Mouse (Mus musculus) kidney, embryonic 14.5 days (tissue): ENCODE measurements around the gene Aknad1. TPM values are rescaled to one million over a fixed set of nuclear protein-coding genes. Genes with fewer than 3 reads are reported as not detected.

Experiments used
- ATAC-seq: fragments of 200-750 bp; cut with Nextera tagmentation; 2 replicates; pipeline ENCODE4 v1.8.0; 2017; ENCODE audit warnings: moderate number of reproducible peaks, mild to moderate bottlenecking, moderate TSS enrichment, moderate library complexity; ENCODE audit not compliant: low FRiP score, low TSS enrichment
- H3K27ac ChIP-seq: fragments of 300-500 bp; sonication (generic); 2 replicates; pipeline ENCODE4 v1.5.1; 2014; ENCODE audit warnings: low read depth, mild to moderate bottlenecking, low read length, moderate library complexity, mixed read lengths
- H3K27me3 ChIP-seq: fragments of 300-500 bp; sonication (generic); 2 replicates; pipeline ENCODE4 v1.6.1; 2014; ENCODE audit warnings: mild to moderate bottlenecking, low read length; ENCODE audit not compliant: control insufficient read depth, insufficient read depth
- H3K36me3 ChIP-seq: fragments of 300-500 bp; sonication (generic); 2 replicates; pipeline ENCODE4 v1.6.1; 2014; ENCODE audit warnings: low read length, mixed read lengths; ENCODE audit not compliant: control insufficient read depth, insufficient read depth
- H3K4me1 ChIP-seq: fragments of 300-500 bp; sonication (generic); 2 replicates; pipeline ENCODE4 v1.6.1; 2014; ENCODE audit warnings: low read length, mixed read lengths; ENCODE audit not compliant: control insufficient read depth, insufficient read depth
- H3K4me2 ChIP-seq: fragments of 300-500 bp; sonication (generic); replicated peaks from 2 replicates; pipeline ENCODE4 v1.6.1; 2014; ENCODE audit warnings: low read depth, mild to moderate bottlenecking, low read length
- H3K4me3 ChIP-seq: fragments of 300-500 bp; sonication (generic); 2 replicates; pipeline ENCODE4 v1.5.1; 2014; ENCODE audit warnings: mild to moderate bottlenecking, low read length
- H3K9ac ChIP-seq: fragments of 300-500 bp; sonication (generic); 2 replicates; pipeline ENCODE4 v1.6.1; 2014; ENCODE audit warnings: low read depth, mild to moderate bottlenecking, low read length, moderate library complexity
- H3K9me3 ChIP-seq: fragments of 300-500 bp; sonication (generic); 2 replicates; pipeline ENCODE4 v1.6.1; 2016; ENCODE audit warnings: low read length; ENCODE audit not compliant: control insufficient read depth
- WGBS: fragments of 180-500 bp; shearing (Covaris S2); extraction: QIAGEN DNeasy Blood & Tissue Kit; methylation state at CpG from one replicate; pipeline ENCODE4 v1.1.7; 2014; 5-methylcytosine and 5-hydroxymethylcytosine counted together
- polyA plus RNA-seq: library from polyadenylated mRNA; unstranded; fragments of >200 nt; fragmentation: Nextera tagmentation; extraction: Ambion mirVana; gene quantifications from 2 replicates; pipeline ENCODE4 v1.2.1, GENCODE M21; 2014

Gene Aknad1
- polyA plus RNA-seq, 1 experiment from 2014 or later: not detected

DNA sequence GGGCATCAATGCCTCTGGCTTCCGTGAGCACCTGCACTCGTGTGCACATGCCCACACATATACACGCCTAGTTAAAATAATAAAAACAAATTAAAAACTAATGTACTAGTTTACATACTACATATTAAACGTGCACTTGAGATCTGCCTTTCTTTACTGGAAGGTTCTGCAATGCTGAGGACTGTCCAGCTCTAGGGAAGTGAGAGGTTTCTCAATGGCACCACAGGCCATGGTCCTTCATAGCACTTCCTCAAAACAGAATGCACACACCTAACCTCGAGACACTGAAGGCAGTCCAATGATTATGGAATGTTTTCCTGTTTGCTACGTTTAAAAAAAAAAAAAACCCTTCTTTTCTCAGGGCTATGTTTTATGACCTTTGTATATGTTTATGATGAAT is 58.3 kb downstream of the Aknad1 start:
- H3K9me3 ChIP-seq: no peaks in the 10 kb centered on the region
- 90% methylated on average over 6 of the region's 6 CpGs for WGBS
- no peak overlapping the region for H3K9ac ChIP-seq
- no peaks in the 10 kb centered on the region for H3K4me1 ChIP-seq
- H3K27ac ChIP-seq: no peak overlapping the region
- H3K4me2 ChIP-seq: no peak overlapping the region
- no peaks in the 10 kb centered on the region for H3K27me3 ChIP-seq
- H3K36me3 ChIP-seq: peaks cover 51% of the 10 kb centered on the region
- no peak for ATAC-seq
- no peak overlapping the region for H3K4me3 ChIP-seq

DNA sequence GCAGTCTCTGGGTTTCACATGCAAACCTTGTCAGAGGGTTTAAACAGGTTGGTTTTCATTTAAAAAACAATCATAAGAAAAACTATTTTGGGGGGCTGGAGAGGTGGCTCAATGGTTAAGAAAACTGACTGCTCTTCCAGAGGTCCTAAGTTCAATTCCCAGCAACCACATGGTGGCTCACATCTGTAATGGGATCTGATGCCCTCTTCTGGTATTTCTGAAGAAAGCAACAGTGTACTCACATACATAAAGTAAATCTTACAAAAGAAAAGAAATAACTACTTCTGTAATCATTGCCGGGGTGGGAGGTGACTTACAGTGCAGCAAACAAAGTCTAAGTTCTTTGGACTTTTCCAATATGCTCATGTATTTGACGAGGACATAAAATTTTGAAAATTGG is 58.9 kb downstream of the Aknad1 start:
- Histone ChIP-seq H3K27ac (no peak overlapping the region), H3K4me1 (no peaks in the 10 kb centered on the region), H3K9me3 (no peaks in the 10 kb centered on the region), H3K36me3 (peaks cover 57% of the 10 kb centered on the region), H3K4me3 (no peak overlapping the region), H3K27me3 (no peaks in the 10 kb centered on the region), H3K9ac (no peak overlapping the region), H3K4me2 (no peak overlapping the region)
- 92% methylated on average over 2 of the region's 2 CpGs for WGBS
- ATAC-seq: no peak

DNA sequence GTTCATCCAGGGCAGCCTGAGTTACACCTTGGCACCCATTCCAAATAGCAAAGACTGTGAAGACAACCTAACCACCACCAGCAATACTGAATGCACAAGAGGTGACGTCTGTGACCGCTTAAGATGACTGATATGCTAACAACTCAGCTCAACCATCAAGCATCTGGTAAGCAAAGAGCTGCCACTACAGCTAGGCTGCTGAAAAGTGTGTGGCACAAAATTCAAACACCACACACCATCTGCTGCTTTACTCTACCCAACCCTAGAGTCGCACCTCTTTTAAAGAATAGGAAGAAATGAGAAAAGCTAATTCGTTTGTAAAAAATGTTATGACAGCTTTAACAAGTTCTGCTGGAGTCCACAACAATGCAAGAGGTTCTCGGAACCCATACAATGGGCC is 66.2 kb downstream of the Aknad1 start:
- peaks cover 40% of the 10 kb centered on the region for H3K36me3 ChIP-seq
- H3K27ac ChIP-seq: no peak overlapping the region
- ATAC-seq: no peak
- 91% methylated on average over 5 of the region's 5 CpGs for WGBS
- no peaks in the 10 kb centered on the region for H3K4me1 ChIP-seq
- no peaks in the 10 kb centered on the region for H3K9me3 ChIP-seq
- no peaks in the 10 kb centered on the region for H3K27me3 ChIP-seq
- no peak overlapping the region for H3K4me2 ChIP-seq
- no peak overlapping the region for H3K4me3 ChIP-seq
- no peak overlapping the region for H3K9ac ChIP-seq

- Histone ChIP-seq H3K4me3 (no peak overlapping the region), H3K27me3 (no peaks in the 10 kb centered on the region), H3K36me3 (peaks cover 18% of the 10 kb centered on the region; the same call in 1 of the 2 replicates), H3K9me3 (no peaks in the 10 kb centered on the region), H3K27ac (no peak overlapping the region), H3K4me2 (no peak overlapping the region), H3K9ac (no peak overlapping the region), H3K4me1 (no peaks in the 10 kb centered on the region)
- WGBS: 80% methylated on average over 4 of the region's 4 CpGs
- ATAC-seq: no peak
Observed at GRCm38 (mm10) chr3:108810747-108811263, 71.3 kb downstream of the Aknad1 start.

- Histone ChIP-seq H3K4me2 (no peak overlapping the region), H3K36me3 (peaks cover 16% of the 10 kb centered on the region; the same call in 1 of the 2 replicates), H3K4me3 (no peak overlapping the region), H3K9me3 (no peaks in the 10 kb centered on the region), H3K4me1 (no peaks in the 10 kb centered on the region), H3K27me3 (no peaks in the 10 kb centered on the region), H3K9ac (no peak overlapping the region), H3K27ac (no peak overlapping the region)
- 86% methylated on average over 4 of the region's 4 CpGs for WGBS
- ATAC-seq: no peak
Observed at GRCm38 (mm10) chr3:108815631-108816030, 76.2 kb downstream of the Aknad1 start.

DNA sequence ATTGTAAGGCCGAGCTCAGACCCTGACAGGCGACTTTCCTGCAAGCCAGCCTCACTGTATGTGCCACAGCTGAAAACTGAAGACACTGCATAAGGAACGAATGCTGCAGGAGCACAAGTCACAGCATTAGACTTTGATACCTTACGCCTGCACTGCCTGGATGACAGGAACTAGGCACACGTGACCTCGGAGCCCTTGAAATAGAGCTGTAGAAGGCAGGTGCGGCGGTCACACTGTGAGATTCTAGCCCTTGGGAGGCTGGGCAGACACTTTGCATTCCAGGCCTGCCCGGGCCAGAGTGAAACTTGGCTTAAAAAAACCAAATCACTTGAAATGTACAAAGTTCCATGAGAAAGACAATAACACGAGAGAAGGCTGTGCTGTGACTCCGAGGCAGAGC is 91.0 kb downstream of the Aknad1 start:
- Histone ChIP-seq H3K9me3 (no peaks in the 10 kb centered on the region), H3K4me3 (no peak overlapping the region), H3K4me2 (no peak overlapping the region), H3K27me3 (no peaks in the 10 kb centered on the region), H3K36me3 (peaks cover 14% of the 10 kb centered on the region; the same call in 1 of the 2 replicates), H3K27ac (no peak overlapping the region), H3K9ac (no peak overlapping the region), H3K4me1 (no peaks in the 10 kb centered on the region)
- ATAC-seq: no peak
- WGBS: 88% methylated on average over 11 of the region's 11 CpGs

DNA sequence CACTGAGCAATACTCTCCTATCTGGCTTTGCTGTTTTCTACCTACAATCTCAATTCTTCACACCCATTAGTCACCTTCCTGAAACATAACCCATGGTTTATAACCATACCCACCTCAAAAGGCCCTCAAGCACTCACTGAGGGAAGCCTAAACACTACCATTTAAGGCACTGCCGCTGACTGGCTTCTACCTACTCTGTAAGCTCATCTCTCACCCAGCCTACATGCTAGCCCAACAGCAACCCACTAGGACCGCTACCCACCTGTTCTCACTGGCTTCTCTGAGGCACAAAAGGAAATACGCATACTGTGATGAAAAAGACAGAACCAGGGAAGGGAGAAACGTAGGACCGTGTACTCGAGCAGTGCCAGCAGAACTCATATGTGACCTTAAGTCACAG is 92.3 kb downstream of the Aknad1 start:
- no peaks in the 10 kb centered on the region for H3K4me1 ChIP-seq
- peaks cover 8% of the 10 kb centered on the region; the same call in 1 of the 2 replicates for H3K36me3 ChIP-seq
- no peak for ATAC-seq
- H3K9ac ChIP-seq: no peak overlapping the region
- no peaks in the 10 kb centered on the region for H3K27me3 ChIP-seq
- 90% methylated on average over 6 of the region's 6 CpGs for WGBS
- no peak overlapping the region for H3K27ac ChIP-seq
- H3K4me2 ChIP-seq: no peak overlapping the region
- no peaks in the 10 kb centered on the region for H3K9me3 ChIP-seq
- no peak overlapping the region for H3K4me3 ChIP-seq

Other genes with a start within 250 kb of the Aknad1 start
- gene 1700013F07Rik, start 205.5 kb upstream of the Aknad1 start, polyA plus RNA-seq: not detected in 2 replicates
- gene 5330417C22Rik, start 203.1 kb upstream of the Aknad1 start, polyA plus RNA-seq: 0.59 and 2.0 TPM in 2 replicates
- gene Tmem167b, start 177.2 kb upstream of the Aknad1 start, polyA plus RNA-seq: 20.4 and 32.7 TPM in 2 replicates
- 35.1 and 45.2 TPM in 2 replicates for gene Taf13, start 168.0 kb upstream of the Aknad1 start, polyA plus RNA-seq
- gene Wdr47, start 148.4 kb upstream of the Aknad1 start, polyA plus RNA-seq: 4.7 and 8.5 TPM in 2 replicates
- 46.5 and 64.3 TPM in 2 replicates for gene Clcc1, start 85.7 kb upstream of the Aknad1 start, polyA plus RNA-seq
- 25.3 and 52.4 TPM in 2 replicates for gene Gpsm2, start 17.3 kb upstream of the Aknad1 start, polyA plus RNA-seq
- gene Stxbp3, start 100.9 kb downstream of the Aknad1 start, polyA plus RNA-seq: 27.5 and 32.1 TPM in 2 replicates
- not detected in 2 replicates for gene Fndc7, start 150.3 kb downstream of the Aknad1 start, polyA plus RNA-seq
- 58.3 and 73.7 TPM in 2 replicates for gene Prpf38b, start 172.1 kb downstream of the Aknad1 start, polyA plus RNA-seq
- gene Henmt1, start 200.2 kb downstream of the Aknad1 start, polyA plus RNA-seq: 0.43 and 0.51 TPM in 2 replicates
- gene Gm9857, start 200.8 kb downstream of the Aknad1 start, polyA plus RNA-seq: not detected in 2 replicates